Mouse (Mus musculus) thymus, adult 2 months (tissue): Measurements from ENCODE around the gene Rap1gap. TPM values are rescaled to one million over a fixed set of nuclear protein-coding genes. Genes with fewer than 3 reads are reported as not detected.

Experiments used
- DNase-seq: peaks from one replicate; pipeline ENCODE4 v3.0.0; 2021
- H3K27ac ChIP-seq: fragments of 200-500 bp; 2 replicates; pipeline ENCODE4 v1.5.1; 2012; ENCODE audit warnings: low read length, control low read depth; ENCODE audit not compliant: control insufficient read depth, insufficient read depth
- H3K27me3 ChIP-seq: fragments of 200-500 bp; 2 replicates; pipeline ENCODE4 v1.6.1; 2012; ENCODE audit warnings: mild to moderate bottlenecking, low read length, moderate library complexity, mixed read lengths; ENCODE audit not compliant: control insufficient read depth, insufficient read depth
- H3K36me3 ChIP-seq: fragments of 200-500 bp; 2 replicates; pipeline ENCODE4 v1.6.1; 2012; ENCODE audit warnings: mild to moderate bottlenecking, low read length, moderate library complexity; ENCODE audit not compliant: control insufficient read depth, insufficient read depth
- H3K4me1 ChIP-seq: fragments of 200-500 bp; replicated peaks from 2 replicates; pipeline ENCODE4 v1.6.1; 2012; ENCODE audit warnings: low read length; ENCODE audit not compliant: control insufficient read depth, insufficient read depth
- H3K4me3 ChIP-seq: fragments of 200-500 bp; 2 replicates; pipeline ENCODE4 v1.5.1; 2012; ENCODE audit warnings: mild to moderate bottlenecking, low read length, control low read depth, moderate library complexity; ENCODE audit not compliant: control insufficient read depth, insufficient read depth
- CTCF ChIP-seq: fragments of 200-500 bp; IDR thresholded peaks from 2 replicates; pipeline ENCODE4 v1.5.1; 2012; ENCODE audit warnings: mild to moderate bottlenecking, control low read depth, low read length, moderate library complexity, borderline replicate concordance; ENCODE audit not compliant: control insufficient read depth, poor library complexity, insufficient read depth; ENCODE audit errors: extremely low read depth
- POLR2A ChIP-seq: fragments of 200-500 bp; IDR thresholded peaks from 2 replicates; pipeline ENCODE4 v1.6.1; 2012; ENCODE audit warnings: mild to moderate bottlenecking, low read length, control low read depth, moderate library complexity; ENCODE audit not compliant: control insufficient read depth, poor library complexity, insufficient read depth; ENCODE audit errors: extremely low read depth
- WGBS: fragments of 180-500 bp; shearing (Covaris S2); methylation state at CpG from one replicate; pipeline ENCODE4 v1.1.7; 2018; 5-methylcytosine and 5-hydroxymethylcytosine counted together
- polyA plus RNA-seq: library from polyadenylated mRNA; depleted of rRNA; stranded (reverse); fragments of >200 nt; gene quantifications from 2 replicates; pipeline ENCODE4 v1.2.3, GENCODE M21; 2012

Gene Rap1gap
- polyA plus RNA-seq, 1 experiment, result 26.1 TPM

DNA sequence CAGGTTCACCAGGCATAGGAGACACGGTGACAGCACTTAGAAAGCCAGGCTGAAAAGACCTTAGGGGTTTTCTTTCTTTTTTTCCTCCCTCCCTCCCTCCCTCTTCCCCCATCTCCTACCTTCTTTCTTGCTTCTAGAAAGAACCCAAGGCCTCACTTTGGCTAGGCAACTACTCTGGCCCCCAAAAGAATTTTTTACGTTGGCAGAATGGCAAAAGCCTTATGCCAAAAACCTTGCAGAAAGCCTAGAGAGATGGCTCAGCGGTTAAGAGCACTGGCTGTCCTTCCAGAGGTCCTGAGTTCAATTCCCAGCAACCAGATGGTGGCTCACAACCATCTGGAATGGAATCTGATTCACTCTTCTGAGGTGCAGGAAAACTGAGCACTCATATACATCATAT lies 100.1 kb downstream of the Rap1gap start:
- H3K27me3 ChIP-seq, result no peaks in the 10 kb centered on the region
- DNase-seq, result no peak
- no peaks in the 10 kb centered on the region for H3K36me3 ChIP-seq
- H3K4me1 ChIP-seq, result peaks cover 7% of the 10 kb centered on the region
- no peak overlapping the region for H3K4me3 ChIP-seq
- no peak for TF ChIP-seq CTCF
- no peak for TF ChIP-seq POLR2A
- WGBS, result 86% methylated on average over 3 of the region's 3 CpGs
- no peak overlapping the region for H3K27ac ChIP-seq

DNA sequence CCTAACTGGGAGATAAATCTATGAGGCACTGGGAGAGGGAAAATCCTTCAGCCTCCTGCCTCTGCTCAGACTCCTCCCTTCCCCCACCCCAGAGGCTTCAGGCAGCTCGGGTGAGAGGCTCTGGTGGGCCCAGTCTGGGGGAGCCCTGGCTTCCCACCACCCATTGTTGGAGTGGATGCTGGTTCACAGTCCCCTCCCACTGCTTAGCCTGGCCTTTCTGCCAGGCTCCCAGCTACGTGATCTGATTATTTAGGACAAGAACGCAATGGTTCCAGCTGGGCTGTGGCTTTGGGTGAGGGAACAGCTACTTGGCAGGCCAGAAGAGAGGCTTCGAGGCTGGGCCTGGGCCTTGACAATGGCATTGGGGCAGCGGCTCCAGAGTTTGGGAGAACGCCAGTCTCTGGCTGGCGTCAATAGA lies 101.0 kb downstream of the Rap1gap start:
- WGBS, result 89% methylated on average over 7 of the region's 7 CpGs
- TF ChIP-seq CTCF, result no peak
- TF ChIP-seq POLR2A, result no peak
- no peaks in the 10 kb centered on the region for H3K27me3 ChIP-seq
- no peak for DNase-seq
- H3K27ac ChIP-seq, result no peak overlapping the region
- no peak overlapping the region for H3K4me3 ChIP-seq
- H3K4me1 ChIP-seq, result peaks cover 7% of the 10 kb centered on the region
- no peaks in the 10 kb centered on the region for H3K36me3 ChIP-seq

GRCm38 (mm10) chr4:137766365-137766764 lies 101.8 kb downstream of the Rap1gap start:
- no peak overlapping the region for H3K4me3 ChIP-seq
- no peak for TF ChIP-seq POLR2A
- no peak for TF ChIP-seq CTCF
- 76% methylated on average over 5 of the region's 5 CpGs for WGBS
- H3K36me3 ChIP-seq, result no peaks in the 10 kb centered on the region
- H3K4me1 ChIP-seq, result peaks cover 7% of the 10 kb centered on the region
- no peaks in the 10 kb centered on the region for H3K27me3 ChIP-seq
- no peak overlapping the region for H3K27ac ChIP-seq
- DNase-seq, result no peak

GRCm38 (mm10) chr4:137768381-137768780 lies 103.9 kb downstream of the Rap1gap start:
- no peak overlapping the region for H3K4me3 ChIP-seq
- TF ChIP-seq CTCF (no peak), POLR2A (no peak)
- WGBS, result 92% methylated on average over 5 of the region's 5 CpGs
- H3K27me3 ChIP-seq, result no peaks in the 10 kb centered on the region
- H3K4me1 ChIP-seq, result no peaks in the 10 kb centered on the region; the same call in 1 of the 2 replicates
- no peaks in the 10 kb centered on the region for H3K36me3 ChIP-seq
- no peak overlapping the region for H3K27ac ChIP-seq
- DNase-seq, result no peak

GRCm38 (mm10) chr4:137768831-137769230 lies 104.3 kb downstream of the Rap1gap start:
- no peak for TF ChIP-seq CTCF
- TF ChIP-seq POLR2A, result no peak
- no peaks in the 10 kb centered on the region for H3K27me3 ChIP-seq
- DNase-seq, result no peak
- H3K4me3 ChIP-seq, result no peak overlapping the region
- 92% methylated on average over 6 of the region's 6 CpGs for WGBS
- H3K27ac ChIP-seq, result no peak overlapping the region
- no peaks in the 10 kb centered on the region; the same call in 1 of the 2 replicates for H3K4me1 ChIP-seq
- no peaks in the 10 kb centered on the region for H3K36me3 ChIP-seq

- H3K27ac ChIP-seq, result no peak overlapping the region
- WGBS, result 69% methylated on average over 7 of the region's 7 CpGs
- H3K4me3 ChIP-seq, result no peak overlapping the region
- no peaks in the 10 kb centered on the region for H3K27me3 ChIP-seq
- TF ChIP-seq CTCF (no peak), POLR2A (no peak)
- DNase-seq, result no peak
- H3K36me3 ChIP-seq, result no peaks in the 10 kb centered on the region
- H3K4me1 ChIP-seq, result no peaks in the 10 kb centered on the region
Observed at GRCm38 (mm10) chr4:137769635-137770034, 105.1 kb downstream of the Rap1gap start.
